ENCODE assay signal across 17 mouse cellular contexts in the genomic region with DNA sequence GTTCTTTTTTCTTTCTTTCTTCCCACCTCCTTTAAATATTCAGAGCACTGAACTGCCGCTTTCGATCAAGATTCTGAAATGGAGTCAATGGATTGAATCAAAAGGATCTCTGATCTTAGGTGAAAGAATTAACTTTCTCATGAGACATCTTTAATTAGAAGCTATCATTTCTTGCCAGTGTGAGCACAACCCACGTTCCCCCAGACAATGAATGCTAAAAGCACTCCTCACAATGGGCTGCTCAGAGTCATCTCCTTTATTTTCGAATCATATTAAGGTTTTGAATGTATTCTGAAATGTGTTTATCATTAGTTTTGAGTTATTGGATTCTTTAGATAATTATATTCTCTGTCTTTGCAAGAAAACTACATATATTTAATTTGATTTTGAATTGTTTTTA.
"Had no signal": no experiment of that assay in that cellular context is flagged by ENCODE, and none has a peak within 500 bp of the region (broad histone marks: within the 10 kb centered on the region; RNA-seq: fewer than 3 reads in every experiment).

No protein-coding gene starts in this region.

- H3K4me2 ChIP-seq: lung, embryonic 14.5 days; midbrain, embryonic 12.5 days; midbrain, embryonic 15.5 days; neural tube, embryonic 13.5 days; neural tube, embryonic 15.5 days had no signal

- H3K27me3 ChIP-seq: midbrain, embryonic 12.5 days; midbrain, embryonic 15.5 days; neural tube, embryonic 13.5 days; neural tube, embryonic 15.5 days had no signal

- DNase-seq: liver, postnatal 0 days; lung, embryonic 14.5 days; lung, postnatal 10 days; lung, postnatal 4 days; right cerebral cortex, adult 18-20 months; right cerebral cortex, postnatal 25 days; right cerebral cortex, postnatal 4 days; spleen, adult 18-20 months; thymus, adult 18-20 months; thymus, postnatal 14 days; thymus, postnatal 36 days had no signal

- H3K36me3 ChIP-seq: midbrain, embryonic 10.5 days; midbrain, embryonic 12.5 days; midbrain, embryonic 15.5 days; neural tube, embryonic 13.5 days; neural tube, embryonic 15.5 days had no signal

- H3K4me3 ChIP-seq: midbrain, embryonic 10.5 days; midbrain, embryonic 12.5 days; midbrain, embryonic 15.5 days; myocyte; neural tube, embryonic 13.5 days; neural tube, embryonic 15.5 days had no signal

- H3K9me3 ChIP-seq: midbrain, embryonic 10.5 days; midbrain, embryonic 12.5 days; midbrain, embryonic 15.5 days; neural tube, embryonic 13.5 days; neural tube, embryonic 15.5 days had no signal

- H3K9ac ChIP-seq: liver, postnatal 0 days; lung, embryonic 14.5 days; midbrain, embryonic 12.5 days; midbrain, embryonic 15.5 days; neural tube, embryonic 13.5 days; neural tube, embryonic 15.5 days had no signal

- ATAC-seq: liver, postnatal 0 days; midbrain, embryonic 15.5 days had no signal

- H3K4me1 ChIP-seq: midbrain, embryonic 10.5 days; midbrain, embryonic 12.5 days; midbrain, embryonic 15.5 days; neural tube, embryonic 13.5 days; neural tube, embryonic 15.5 days had no signal

- H3K27ac ChIP-seq: midbrain, embryonic 10.5 days; midbrain, embryonic 12.5 days; midbrain, embryonic 15.5 days; neural tube, embryonic 13.5 days; neural tube, embryonic 15.5 days had no signal
